Mouse (Mus musculus): Measurements from ENCODE around the gene Adam10.

Adam10 gene

GRCm38 (mm10) chr9:70790621-70791020 lies 111.8 kb downstream of the Adam10 start:
- DNase-seq: no peak

- DNase-seq: no peak
Measured at GRCm38 (mm10) chr9:70794643-70795438, 116.0 kb downstream of the Adam10 start.

GRCm38 (mm10) chr9:70795439-70795757 lies 116.6 kb downstream of the Adam10 start:
- no peak for DNase-seq

GRCm38 (mm10) chr9:70800588-70801315 lies 122.0 kb downstream of the Adam10 start:
- DNase-seq: no peak

GRCm38 (mm10) chr9:70801761-70802160 lies 123.0 kb downstream of the Adam10 start:
- no peak for DNase-seq

- DNase-seq: no peak
Measured at GRCm38 (mm10) chr9:70802816-70803215, 124.0 kb downstream of the Adam10 start.

GRCm38 (mm10) chr9:70806069-70806468 lies 127.3 kb downstream of the Adam10 start:
- no peak for DNase-seq

- DNase-seq: no peak
Measured at GRCm38 (mm10) chr9:70807714-70808113, 128.9 kb downstream of the Adam10 start.

DNA sequence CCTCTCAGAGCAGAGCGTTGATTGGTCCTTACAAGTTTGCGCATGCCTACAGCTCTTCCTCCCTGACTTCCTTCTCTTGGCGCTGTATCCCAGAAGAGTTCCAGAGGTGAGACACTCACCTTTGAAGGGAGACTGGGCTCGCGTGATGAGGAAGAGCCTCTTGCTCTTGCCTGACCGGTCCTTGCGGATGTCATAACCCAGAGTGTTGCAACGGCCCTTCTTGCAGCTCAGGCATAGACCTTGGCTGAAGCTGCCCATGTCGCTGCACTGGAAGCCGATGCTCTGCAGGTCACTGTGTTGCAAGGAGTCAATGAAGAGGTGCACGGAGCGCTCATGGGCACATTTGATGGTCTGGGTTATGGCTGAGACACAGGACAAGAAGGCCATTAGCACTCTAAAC lies 133.8 kb downstream of the Adam10 start:
- no peak for DNase-seq

DNA sequence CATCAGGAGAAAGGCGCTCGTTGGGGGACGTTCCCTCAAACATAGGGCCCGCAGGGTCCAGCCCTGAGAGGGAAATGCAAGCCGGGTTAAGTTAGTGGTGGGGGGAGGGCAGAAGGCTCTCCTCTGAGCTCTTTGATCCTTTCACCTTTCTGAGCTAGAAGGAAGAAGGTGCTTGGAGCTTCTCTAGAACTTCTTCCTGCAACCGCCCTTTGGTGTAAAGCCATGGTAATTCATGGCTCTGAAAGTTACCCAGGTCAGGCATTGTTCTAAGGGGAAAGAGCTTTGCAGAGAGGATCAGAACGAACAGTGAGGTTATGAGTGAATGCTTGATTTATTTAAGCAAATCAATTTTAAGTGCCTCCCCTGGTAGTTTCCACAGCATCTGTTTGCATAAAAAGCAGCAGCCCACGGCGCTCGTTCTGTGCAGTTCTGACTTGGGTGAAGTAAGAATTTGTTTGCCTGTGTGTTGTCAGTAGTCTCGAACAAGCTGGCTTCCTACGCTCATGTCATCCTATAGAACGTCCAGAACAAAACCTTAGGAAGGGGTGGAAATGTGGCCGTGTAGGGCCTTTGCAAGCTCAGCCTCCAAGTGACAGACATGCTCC lies 138.0 kb downstream of the Adam10 start:
- DNase-seq: no peak

DNA sequence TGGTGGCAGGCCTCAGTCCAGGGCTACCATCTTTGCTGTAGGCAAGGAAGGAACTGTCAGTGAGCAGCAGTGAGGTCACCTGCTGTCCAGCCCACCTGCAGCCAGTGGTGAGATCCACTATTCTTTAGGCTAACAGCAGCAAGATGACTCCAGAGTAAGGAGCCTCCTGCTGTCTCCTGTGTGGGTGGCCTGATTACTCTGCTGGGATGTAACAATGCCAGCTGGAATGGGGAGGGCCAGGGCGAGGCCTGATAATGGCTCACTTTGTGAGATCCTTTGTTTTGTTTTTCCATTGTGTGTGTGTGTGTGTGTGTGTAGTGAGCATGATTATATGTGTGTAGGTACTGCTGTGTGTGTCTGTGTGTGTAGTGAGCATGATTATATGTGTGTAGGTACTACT lies 138.6 kb downstream of the Adam10 start:
- DNase-seq: no peak

GRCm38 (mm10) chr9:70818739-70819138 lies 139.9 kb downstream of the Adam10 start:
- no peak for DNase-seq

DNA sequence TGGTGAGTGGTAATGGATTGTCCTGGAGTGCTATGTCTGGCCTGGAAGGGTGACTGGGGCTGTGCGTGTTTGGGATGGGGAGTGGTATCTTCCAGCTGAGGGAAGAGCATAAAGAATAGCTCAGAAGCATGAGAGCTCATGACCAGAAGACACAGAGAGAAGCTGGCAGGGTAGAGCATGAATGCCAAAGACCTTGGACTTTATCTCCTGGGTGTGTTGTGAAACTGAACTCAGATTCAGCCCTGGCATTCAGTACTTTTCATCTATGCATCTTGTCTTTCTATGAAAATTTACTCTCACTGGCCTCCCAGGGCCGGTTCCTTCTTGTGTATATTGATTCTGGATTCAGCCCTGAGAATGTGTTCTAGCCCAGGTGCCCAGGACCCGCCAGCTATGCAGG lies 145.3 kb downstream of the Adam10 start:
- DNase-seq: no peak

DNA sequence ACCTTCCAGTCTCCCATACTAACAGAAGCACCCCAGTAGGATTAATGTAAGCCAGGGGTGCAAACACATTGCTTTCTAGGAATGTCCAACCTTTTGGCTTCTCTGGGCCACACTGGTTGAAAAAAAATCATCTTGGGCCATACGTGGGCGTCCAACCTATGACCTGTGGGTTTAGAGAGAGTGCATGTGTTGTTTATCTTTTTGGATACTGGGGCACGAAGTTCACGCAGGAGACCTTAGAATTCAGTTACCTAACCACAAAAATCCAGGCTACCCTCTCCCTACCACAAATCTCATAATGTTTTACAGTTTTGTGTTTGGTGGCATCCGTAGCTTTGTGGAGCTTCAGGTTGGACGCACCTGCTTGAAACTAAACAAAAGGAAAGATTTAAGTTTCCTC lies 149.1 kb downstream of the Adam10 start:
- DNase-seq: no peak
